Mouse (Mus musculus): Measurements from ENCODE around the gene Cdc42ep1. TPM values are rescaled to one million over a fixed set of nuclear protein-coding genes. Genes with fewer than 3 reads are reported as not detected.
A peak's percentile ranks its signal among the peaks of the same experiment; 100 is the strongest.

The Cdc42ep1 gene
- total and polyA plus RNA-seq, 3 experiments: 0.04 to 1.7 TPM; not detected in 1

GRCm38 (mm10) chr15:78841161-78841790 is 1.1 kb upstream of the Cdc42ep1 start:
- H3K79me2 ChIP-seq (ENCODE audit: control insufficient read depth, insufficient read depth, low read length, poor library complexity): no peaks in the 10 kb centered on the region
- no peak for DNase-seq (ENCODE audit: low read depth, low spot score)
- H3K36me3 ChIP-seq (ENCODE audit: control insufficient read depth in 1 of 2, insufficient read depth in 2 of 2, low read length in 2 of 2): peaks cover 0 to 4% of the 10 kb centered on the region in 2 experiments; a peak in 1 of 4 replicates
- H3K27me3 ChIP-seq (ENCODE audit: control insufficient read depth in 1 of 2, insufficient read depth in 2 of 2, low read length in 2 of 2): peaks cover 10 to 12% of the 10 kb centered on the region in 2 experiments
- no peak overlapping the region for H3K4me3 ChIP-seq (ENCODE audit: control insufficient read depth in 1 of 2, insufficient read depth in 1 of 2, low read depth in 2 of 2, low read length in 2 of 2)
- peaks cover 0 to 18% of the 10 kb centered on the region in 2 experiments; a peak in 1 of 4 replicates for H3K4me1 ChIP-seq (ENCODE audit: control insufficient read depth in 1 of 2, insufficient read depth in 2 of 2, low read length in 2 of 2)
- H3K9me3 ChIP-seq (replicated peaks; ENCODE audit: insufficient read depth, low read length): no peaks in the 10 kb centered on the region
- no peak overlapping the region for H3K9ac ChIP-seq (ENCODE audit: control insufficient read depth, low read depth, low read length, poor library complexity, severe bottlenecking)
- H3K27ac ChIP-seq (ENCODE audit: control insufficient read depth, low read depth, low read length): no peak overlapping the region
- no peak for TF ChIP-seq NRF1 (IDR thresholded peaks at IDR 0.05; ENCODE audit: insufficient read depth, low read depth, low read length, poor library complexity, severe bottlenecking)

GRCm38 (mm10) chr15:78843581-78844469 is 1.4 kb downstream of the Cdc42ep1 start:
- Histone ChIP-seq H3K4me1 (ENCODE audit: control insufficient read depth in 1 of 2, insufficient read depth in 2 of 2, low read length in 2 of 2) (peaks cover 0 to 17% of the 10 kb centered on the region in 2 experiments; a peak in 1 of 4 replicates), H3K27ac (ENCODE audit: control insufficient read depth, low read depth, low read length) (no peak overlapping the region), H3K4me3 (ENCODE audit: control insufficient read depth in 1 of 2, insufficient read depth in 1 of 2, low read depth in 2 of 2, low read length in 2 of 2) (no peak overlapping the region), H3K79me2 (ENCODE audit: control insufficient read depth, insufficient read depth, low read length, poor library complexity) (no peaks in the 10 kb centered on the region), H3K36me3 (ENCODE audit: control insufficient read depth in 1 of 2, insufficient read depth in 2 of 2, low read length in 2 of 2) (peaks cover 0 to 4% of the 10 kb centered on the region in 2 experiments; a peak in 1 of 4 replicates), H3K27me3 (ENCODE audit: control insufficient read depth in 1 of 2, insufficient read depth in 2 of 2, low read length in 2 of 2) (peaks cover 10 to 12% of the 10 kb centered on the region in 2 experiments), H3K9me3 (replicated peaks; ENCODE audit: insufficient read depth, low read length) (no peaks in the 10 kb centered on the region), H3K9ac (ENCODE audit: control insufficient read depth, low read depth, low read length, poor library complexity, severe bottlenecking) (no peak overlapping the region)
- peak; percentile 64 for DNase-seq (ENCODE audit: low read depth, low spot score)
- TF ChIP-seq JUND (IDR thresholded peaks at IDR 0.05; ENCODE audit: low read depth, low read length) (no peak), E2F4 (IDR thresholded peaks at IDR 0.05; ENCODE audit: borderline replicate concordance, low read depth, low read length) (no peak), SIN3A (IDR thresholded peaks at IDR 0.05; ENCODE audit: low read length) (no peak), ZC3H11A (IDR thresholded peaks at IDR 0.05; ENCODE audit: low read depth, low read length) (no peak), ELF1 (IDR thresholded peaks at IDR 0.05; ENCODE audit: low read depth, low read length) (no peak), MYB (IDR thresholded peaks at IDR 0.05; ENCODE audit: low read depth, low read length) (no peak), KAT2A (conservative IDR thresholded peaks at IDR 0.05; ENCODE audit: low read depth, low read length) (no peak), EP300 (IDR thresholded peaks at IDR 0.05; ENCODE audit: low read depth in 1 of 2, low read length in 2 of 2) (peak in 1 of 2 experiments; percentile 71; a peak in 3 of 4 replicates), GATA1 (IDR thresholded peaks at IDR 0.05; ENCODE audit: low read depth, low read length) (0 out of 2 replicates have a peak, but pooled peaks have one; percentile 49), MEF2A (IDR thresholded peaks at IDR 0.05; ENCODE audit: extremely low read depth, insufficient replicate concordance, low read depth, low read length, poor library complexity, severe bottlenecking) (no peak), MAX (IDR thresholded peaks at IDR 0.05; ENCODE audit: low read length) (no peak), RAD21 (IDR thresholded peaks at IDR 0.05; ENCODE audit: low read depth, low read length) (no peak), NELFE (IDR thresholded peaks at IDR 0.05; ENCODE audit: low read depth, low read length) (no peak), USF2 (IDR thresholded peaks at IDR 0.05; ENCODE audit: borderline replicate concordance in 1 of 2, insufficient read depth in 1 of 2, low read depth in 1 of 2, low read length in 2 of 2) (no peak), POLR2AphosphoS2 (IDR thresholded peaks at IDR 0.05; ENCODE audit: low read length) (no peak), TAL1 (IDR thresholded peaks at IDR 0.05; ENCODE audit: low read length) (peak; percentile 55), MYC (IDR thresholded peaks at IDR 0.05; ENCODE audit: low read depth, low read length) (no peak), BHLHE40 (IDR thresholded peaks at IDR 0.05; ENCODE audit: borderline replicate concordance, low read depth, low read length) (no peak), CHD2 (IDR thresholded peaks at IDR 0.05; ENCODE audit: low read length) (no peak), TBP (IDR thresholded peaks at IDR 0.05; ENCODE audit: low read depth, low read length) (no peak), ETS1 (IDR thresholded peaks at IDR 0.05; ENCODE audit: low read depth, low read length) (peak; percentile 38; the same call in 1 of the 2 replicates), NRF1 (IDR thresholded peaks at IDR 0.05; ENCODE audit: insufficient read depth, low read depth, low read length, poor library complexity, severe bottlenecking) (no peak), GABPA (IDR thresholded peaks at IDR 0.05; ENCODE audit: low read depth, low read length) (no peak), MXI1 (IDR thresholded peaks at IDR 0.05; ENCODE audit: low read depth, low read length) (no peak), CHD1 (IDR thresholded peaks at IDR 0.05; ENCODE audit: low read depth, low read length) (no peak), CTCF (IDR thresholded peaks at IDR 0.05 in 2 of 3, conservative IDR thresholded peaks at IDR 0.05 in 1 of 3; ENCODE audit: control insufficient read depth in 1 of 3, insufficient read depth in 1 of 3, low read depth in 2 of 3, low read length in 3 of 3, poor library complexity in 1 of 3, severe bottlenecking in 1 of 3) (peak in 2 of 3 experiments; percentile 29 to 47; a peak in 4 of 6 replicates), SMC3 (IDR thresholded peaks at IDR 0.05; ENCODE audit: low read depth, low read length) (no peak), ZKSCAN1 (IDR thresholded peaks at IDR 0.05; ENCODE audit: low read depth, low read length) (no peak)

Measured in MEL (cell line).